ENCODE assay signal across 8 mouse cellular contexts in genomic region chr11:75647681-75648211, GRCm38 (mm10). TPM values are rescaled to one million over a fixed set of nuclear protein-coding genes. Genes with fewer than 3 reads are reported as not detected.
A peak's percentile ranks its signal among the peaks of the same experiment; 100 is the strongest.
DNase-seq lines count a peak whose midpoint lies in the region; ATAC-seq lines count a peak whose summit lies in the region.

No protein-coding gene starts in this region.

- no peak for ATAC-seq in monocyte, adult 5-6 weeks (replicated peaks; ENCODE audit: insufficient number of reproducible peaks, low FRiP score, low TSS enrichment, poor library complexity, severe bottlenecking)

- intact Hi-C loops in gastrocnemius, postnatal 36 days (cut with DNase I), result loop anchor here (5.0 kb wide), 1 partner anchor 45 kb away; no protein-coding TSS in a partner anchor

- peak; percentile 38 to 51 for DNase-seq in frontal cortex, postnatal 36 days (ENCODE audit: low spot score in 2 of 2)
- DNase-seq in frontal cortex, postnatal 25 days (ENCODE audit: low spot score in 2 of 2), result no peak
- peak; percentile 62 for DNase-seq in right cerebral cortex, adult 18-20 months
- no peak for DNase-seq in right cerebral cortex, postnatal 25 days
- peak; percentile 66 to 68 for DNase-seq in gastrocnemius, postnatal 36 days
- peak; percentile 67 to 84 for DNase-seq in layer of hippocampus, postnatal 14 days (ENCODE audit: low spot score in 2 of 2)
- DNase-seq in thymus, postnatal 10 days (ENCODE audit: low spot score in 2 of 2), result no peak

RNA-seq across cellular contexts. Expression of gene Myo1c, which starts 2.6 kb away (rescaled TPM):
- total RNA-seq in gastrocnemius, postnatal 36 days (2021), result 10 to 100 TPM; 37.4 to 41.5 TPM
- 10 to 100 TPM; 20.1 to 21.1 TPM for total RNA-seq in layer of hippocampus, postnatal 14 days (2021)
- 93.0 to 115 TPM (median 97.0 TPM) in 3 replicates for total RNA-seq in monocyte, adult 5-6 weeks (2017)

RNA-seq across cellular contexts. Expression of gene Inpp5k, which starts 17.0 kb away (rescaled TPM):
- 10 to 100 TPM; 20.4 to 24.0 TPM for total RNA-seq in gastrocnemius, postnatal 36 days (2021)
- total RNA-seq in layer of hippocampus, postnatal 14 days (2021), result 10 to 100 TPM; 49.7 to 58.8 TPM
- total RNA-seq in monocyte, adult 5-6 weeks (2017), result 68.4 to 82.5 TPM (median 80.2 TPM) in 3 replicates

RNA-seq across cellular contexts. Expression of gene Crk, which starts 31.3 kb away (rescaled TPM):
- 10 to 100 TPM; 38.5 to 44.0 TPM for total RNA-seq in gastrocnemius, postnatal 36 days (2021)
- total RNA-seq in layer of hippocampus, postnatal 14 days (2021), result 100 to 1,000 TPM; 127 to 129 TPM
- 101 to 126 TPM (median 121 TPM) in 3 replicates for total RNA-seq in monocyte, adult 5-6 weeks (2017)

RNA-seq across cellular contexts. Expression of gene Pitpna, which starts 59.8 kb away (rescaled TPM):
- total RNA-seq in gastrocnemius, postnatal 36 days (2021), result 100 to 1,000 TPM; 186 to 223 TPM
- total RNA-seq in layer of hippocampus, postnatal 14 days (2021), result 100 to 1,000 TPM; 312 to 321 TPM
- total RNA-seq in monocyte, adult 5-6 weeks (2017), result 113 to 174 TPM (median 147 TPM) in 3 replicates

Comparison
In these comparisons a context has a peak if more than half of its experiments do, and no peak if none do; other contexts are left out.
1. DNase-seq: peak in frontal cortex, postnatal 36 days (2 of 2), right cerebral cortex, adult 18-20 months (single experiment), gastrocnemius, postnatal 36 days (2 of 2) and layer of hippocampus, postnatal 14 days (2 of 2); none in frontal cortex, postnatal 25 days (0 of 2), right cerebral cortex, postnatal 25 days (single experiment) and thymus, postnatal 10 days (0 of 2).